Mouse (Mus musculus) embryonic facial prominence, embryonic 14.5 days (tissue): Measurements from ENCODE around the gene Acrbp. TPM values are rescaled to one million over a fixed set of nuclear protein-coding genes. Genes with fewer than 3 reads are reported as not detected.
A peak's percentile ranks its signal among the peaks of the same experiment; 100 is the strongest.
"Not testable (repeated sequence)": the region's sequence is repeated elsewhere in the genome, so short reads cannot be mapped to it uniquely, and the experiment has no call there.

ENCODE experiments used
- ATAC-seq: fragments of 200-750 bp; cut with Nextera tagmentation; 2 replicates; pipeline ENCODE4 v1.8.0; 2017; ENCODE audit warnings: low read depth, moderate number of reproducible peaks, moderate TSS enrichment
- DNase-seq: peaks from one replicate; pipeline ENCODE4 v3.0.0-alpha.2; 2015; ENCODE audit warnings: low spot score
- H3K27ac ChIP-seq: fragments of 300-500 bp; sonication (generic); replicated peaks from 2 replicates; pipeline ENCODE4 v1.5.1; 2014; ENCODE audit warnings: low read depth, mild to moderate bottlenecking, low read length, moderate library complexity
- H3K27me3 ChIP-seq: fragments of 300-500 bp; sonication (generic); replicated peaks from 2 replicates; pipeline ENCODE4 v1.6.1; 2014; ENCODE audit warnings: low read length; ENCODE audit not compliant: control insufficient read depth, insufficient read depth
- H3K36me3 ChIP-seq: fragments of 300-500 bp; sonication (generic); 2 replicates; pipeline ENCODE4 v1.6.1; 2014; ENCODE audit warnings: low read length, mixed read lengths; ENCODE audit not compliant: control insufficient read depth, insufficient read depth
- H3K4me1 ChIP-seq: fragments of 300-500 bp; sonication (generic); 2 replicates; pipeline ENCODE4 v1.6.1; 2014; ENCODE audit warnings: antibody characterized with exemption, low read length; ENCODE audit not compliant: control insufficient read depth, insufficient read depth
- H3K4me2 ChIP-seq: fragments of 300-500 bp; sonication (generic); 2 replicates; pipeline ENCODE4 v1.6.1; 2014; ENCODE audit warnings: low read depth, mild to moderate bottlenecking, low read length, moderate library complexity, mixed read lengths
- H3K4me3 ChIP-seq: fragments of 300-500 bp; sonication (generic); 2 replicates; pipeline ENCODE4 v1.5.1; 2014; ENCODE audit warnings: low read depth, mild to moderate bottlenecking, low read length
- H3K9ac ChIP-seq: fragments of 300-500 bp; sonication (generic); 2 replicates; pipeline ENCODE4 v1.6.1; 2014; ENCODE audit warnings: low read depth, mild to moderate bottlenecking, low read length, moderate library complexity, mixed read lengths
- H3K9me3 ChIP-seq: fragments of 300-500 bp; sonication (generic); 2 replicates; pipeline ENCODE4 v1.6.1; 2016; ENCODE audit warnings: low read length; ENCODE audit not compliant: control insufficient read depth
- WGBS: fragments of 180-500 bp; shearing (Covaris S2); extraction: QIAGEN DNeasy Blood & Tissue Kit; methylation state at CpG from one replicate; pipeline ENCODE4 v1.1.7; 2014; 5-methylcytosine and 5-hydroxymethylcytosine counted together
- polyA plus RNA-seq: library from polyadenylated mRNA; unstranded; fragments of >200 nt; fragmentation: Nextera tagmentation; extraction: Ambion mirVana; gene quantifications from 2 replicates; pipeline ENCODE4 v1.2.1, GENCODE M21; 2014

The Acrbp gene
- polyA plus RNA-seq, 1 experiment from 2014 or later, result 8.3 TPM

- H3K36me3 ChIP-seq, result peaks cover 88% of the 10 kb centered on the region
- ATAC-seq, result peak; percentile 27; the same call in 1 of the 2 replicates
- not testable (repeated sequence) for H3K27me3 ChIP-seq, H3K27ac ChIP-seq, H3K4me1 ChIP-seq, DNase-seq, H3K4me3 ChIP-seq, H3K9me3 ChIP-seq, H3K9ac ChIP-seq, H3K4me2 ChIP-seq
- whole genome bisulfite sequencing, result 25% methylated on average over 5 of the region's 9 CpGs
These were observed 19.0 kb upstream of the Acrbp start for GRCm38 (mm10) chr6:125030532-125030931.

GRCm38 (mm10) chr6:125031604-125032003 is 17.9 kb upstream of the Acrbp start:
- WGBS, result 90% methylated on average over 16 of the region's 16 CpGs
- Histone ChIP-seq H3K36me3 (peaks cover 88% of the 10 kb centered on the region), H3K9ac (no peak overlapping the region), H3K4me3 (no peak overlapping the region), H3K4me1 (no peaks in the 10 kb centered on the region), H3K27ac (no peak overlapping the region), H3K4me2 (no peak overlapping the region), H3K9me3 (no peaks in the 10 kb centered on the region), H3K27me3 (no peaks in the 10 kb centered on the region)
- ATAC-seq (no peak), DNase-seq (no peak)

GRCm38 (mm10) chr6:125038666-125039065 is 10.8 kb upstream of the Acrbp start:
- Histone ChIP-seq H3K9me3 (no peaks in the 10 kb centered on the region), H3K36me3 (peaks cover 45% of the 10 kb centered on the region), H3K4me3 (peak overlapping the region; percentile 75; the same call in 1 of the 2 replicates), H3K4me1 (peaks cover 8% of the 10 kb centered on the region; the same call in 1 of the 2 replicates), H3K27me3 (no peaks in the 10 kb centered on the region), H3K4me2 (peak overlapping the region; percentile 55), H3K9ac (peak overlapping the region; percentile 41; the same call in 1 of the 2 replicates), H3K27ac (peak overlapping the region; percentile 84)
- ATAC-seq (no peak), DNase-seq (no peak)
- 97% methylated on average over 4 of the region's 4 CpGs for WGBS

- Histone ChIP-seq H3K4me2 (peak overlapping the region; percentile 55), H3K27me3 (no peaks in the 10 kb centered on the region), H3K4me3 (peak overlapping the region; percentile 75), H3K4me1 (peaks cover 8% of the 10 kb centered on the region; the same call in 1 of the 2 replicates), H3K9me3 (no peaks in the 10 kb centered on the region), H3K27ac (peak overlapping the region; percentile 84), H3K36me3 (peaks cover 45% of the 10 kb centered on the region), H3K9ac (peak overlapping the region; percentile 41)
- 7% methylated on average over 8 of the region's 8 CpGs for WGBS
- ATAC-seq (peak; percentile 9; the same call in 1 of the 2 replicates), DNase-seq (no peak)
These were observed 10.4 kb upstream of the Acrbp start for GRCm38 (mm10) chr6:125039131-125039530.

GRCm38 (mm10) chr6:125039533-125040153 is 9.8 kb upstream of the Acrbp start, which contains the start of gene Ing4:
Gene Ing4, plus strand, starts transcription at chr6:125039760.
- H3K4me2 ChIP-seq, result peak within 1 kb of the TSS; percentile 84
- H3K27me3 ChIP-seq, result no peaks in the 10 kb centered on the region
- peak within 1 kb of the TSS; percentile 77 for H3K9ac ChIP-seq
- peaks cover 46% of the 10 kb centered on the region for H3K36me3 ChIP-seq
- ATAC-seq, result peak; percentile 97
- WGBS, result under 1% methylated on average over 26 of the region's 26 CpGs
- H3K9me3 ChIP-seq, result no peaks in the 10 kb centered on the region
- H3K27ac ChIP-seq, result peak within 1 kb of the TSS; percentile 85
- H3K4me1 ChIP-seq, result peaks cover 8% of the 10 kb centered on the region; the same call in 1 of the 2 replicates
- H3K4me3 ChIP-seq, result peak within 1 kb of the TSS; percentile 75
- DNase-seq, result peak; percentile 99

GRCm38 (mm10) chr6:125040221-125040620 is 9.3 kb upstream of the Acrbp start:
- Histone ChIP-seq H3K4me2 (peak overlapping the region; percentile 84), H3K27me3 (no peaks in the 10 kb centered on the region), H3K9ac (peak overlapping the region; percentile 77), H3K4me3 (peak overlapping the region; percentile 75), H3K36me3 (peaks cover 46% of the 10 kb centered on the region), H3K9me3 (no peaks in the 10 kb centered on the region), H3K27ac (peak overlapping the region; percentile 85; the same call in 1 of the 2 replicates), H3K4me1 (peaks cover 8% of the 10 kb centered on the region; the same call in 1 of the 2 replicates)
- no peak for DNase-seq
- WGBS, result 14% methylated on average over 7 of the region's 7 CpGs
- no peak for ATAC-seq

- no peaks in the 10 kb centered on the region for H3K27me3 ChIP-seq
- DNase-seq (no peak), ATAC-seq (no peak)
- no peaks in the 10 kb centered on the region for H3K9me3 ChIP-seq
- peaks cover 8% of the 10 kb centered on the region; the same call in 1 of the 2 replicates for H3K4me1 ChIP-seq
- WGBS, result 87% methylated on average over 7 of the region's 7 CpGs
- no peak overlapping the region for H3K9ac ChIP-seq
- 0 out of 2 replicates have a peak overlapping the region, but pooled peaks have one; percentile 84 for H3K4me2 ChIP-seq
- H3K27ac ChIP-seq, result no peak overlapping the region
- peak overlapping the region; percentile 75; the same call in 1 of the 2 replicates for H3K4me3 ChIP-seq
- peaks cover 44% of the 10 kb centered on the region for H3K36me3 ChIP-seq
These were observed 8.4 kb upstream of the Acrbp start for GRCm38 (mm10) chr6:125041047-125041446.

GRCm38 (mm10) chr6:125042081-125042480 is 7.4 kb upstream of the Acrbp start:
- Histone ChIP-seq H3K9ac (no peak overlapping the region), H3K27me3 (no peaks in the 10 kb centered on the region), H3K27ac (no peak overlapping the region), H3K9me3 (no peaks in the 10 kb centered on the region), H3K36me3 (peaks cover 38% of the 10 kb centered on the region), H3K4me3 (no peak overlapping the region), H3K4me2 (no peak overlapping the region), H3K4me1 (peaks cover 8% of the 10 kb centered on the region; the same call in 1 of the 2 replicates)
- no peak for DNase-seq
- 91% methylated on average over 7 of the region's 7 CpGs for WGBS
- ATAC-seq, result no peak
